Mouse (Mus musculus) adrenal gland, adult (tissue): Measurements from ENCODE around the gene Steap3.

Experiments used
- DNase-seq, 2 experiments: peaks; one replicate each; pipeline ENCODE4 v3.0.0; 2022 to 2023; ENCODE audit warnings: low spot score in 1 of 2; ENCODE audit not compliant: inconsistent age in 2 of 2

Gene Steap3

DNA sequence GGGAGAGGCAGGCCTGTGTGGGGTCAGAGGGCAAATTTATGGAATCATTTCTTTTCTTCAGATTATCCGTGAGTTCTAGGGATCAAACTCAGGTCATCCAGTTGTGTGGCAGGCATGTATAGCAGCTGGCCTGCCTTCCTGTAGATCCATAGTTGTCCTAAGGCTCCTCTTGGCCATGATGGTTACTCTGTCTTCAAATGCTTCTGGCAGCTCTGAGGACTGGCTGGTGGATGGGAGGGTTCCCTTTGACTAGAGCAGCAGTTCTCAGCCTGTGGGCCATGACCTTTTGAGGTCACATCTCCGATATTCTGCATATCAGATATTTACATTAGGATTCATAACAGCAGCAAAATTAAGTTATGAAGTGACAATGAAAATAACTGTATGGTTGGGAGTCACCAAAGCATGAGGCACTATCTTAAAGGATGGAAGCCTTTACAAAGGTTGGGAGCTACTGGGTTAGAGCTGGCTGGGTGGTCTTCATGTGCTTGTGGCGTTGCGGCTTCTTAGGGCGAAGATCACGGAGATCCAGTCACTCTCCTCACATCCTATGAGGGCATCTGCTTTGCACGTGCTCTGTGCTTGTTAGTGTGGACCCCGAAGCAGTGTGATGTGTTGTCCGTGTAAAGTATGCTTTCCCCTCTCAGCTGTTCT is 113.9 kb downstream of the Steap3 start:
- no peak for DNase-seq

DNA sequence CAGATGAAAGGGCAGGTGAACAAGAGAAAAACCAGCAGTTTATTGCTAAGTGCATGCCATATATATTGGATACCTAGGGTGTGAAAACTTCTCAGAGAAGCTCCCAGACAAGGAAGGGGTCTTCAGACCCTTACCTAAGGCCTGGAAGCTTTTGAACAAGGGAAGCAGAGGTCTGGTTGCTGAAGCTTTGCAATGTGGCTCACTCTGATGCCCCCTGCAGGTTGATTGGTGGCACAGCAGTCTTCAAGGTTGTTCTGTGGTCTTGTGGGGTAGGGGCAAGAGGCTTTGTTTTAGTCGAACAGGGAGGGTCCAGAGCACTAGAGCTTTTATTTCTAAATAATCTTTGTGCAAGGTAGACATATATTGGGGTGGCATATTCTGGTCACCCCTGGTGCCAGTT is 117.2 kb downstream of the Steap3 start:
- DNase-seq: peak in 1 of 2 experiments; percentile 68

DNA sequence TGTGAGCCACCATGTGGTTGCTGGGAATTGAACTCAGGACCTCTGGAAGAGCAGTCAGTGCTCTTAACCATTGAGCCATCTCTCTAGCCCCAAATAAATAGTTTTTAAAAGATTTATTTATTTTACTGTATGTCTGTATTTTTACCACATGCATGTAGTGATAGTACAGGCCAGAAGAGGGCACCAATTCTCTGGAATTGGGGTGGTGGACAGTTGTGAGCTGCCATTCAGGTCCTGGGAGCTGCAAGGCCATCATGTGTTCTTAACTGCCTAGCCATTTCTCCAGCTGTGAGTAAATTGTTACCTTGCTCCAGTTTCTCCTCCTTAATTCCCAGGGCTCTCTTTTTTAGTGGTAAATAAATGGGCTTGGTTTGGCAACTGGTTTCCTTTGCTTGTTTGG is 118.3 kb downstream of the Steap3 start:
- peak; percentile 47 to 84 for DNase-seq

DNA sequence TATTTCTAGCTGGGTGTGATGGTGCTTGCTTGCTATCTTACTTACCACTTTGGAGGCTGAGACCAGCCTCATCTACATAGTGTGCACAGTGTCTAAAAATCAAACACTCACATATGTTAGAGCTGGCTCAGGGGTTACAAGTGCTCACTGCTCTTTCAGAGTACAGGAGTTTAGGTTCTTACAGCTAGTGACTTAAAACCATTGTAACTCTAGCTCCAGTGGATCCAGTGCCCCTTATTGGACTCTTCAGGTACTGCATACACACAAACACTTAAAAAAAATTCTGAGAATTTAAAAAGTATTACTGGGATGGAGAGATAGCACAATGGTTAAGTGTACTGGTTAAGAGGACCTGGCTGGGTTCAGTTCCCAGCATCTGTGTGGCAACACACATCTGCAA is 125.5 kb downstream of the Steap3 start:
- DNase-seq: peak in 1 of 2 experiments; percentile 61

DNA sequence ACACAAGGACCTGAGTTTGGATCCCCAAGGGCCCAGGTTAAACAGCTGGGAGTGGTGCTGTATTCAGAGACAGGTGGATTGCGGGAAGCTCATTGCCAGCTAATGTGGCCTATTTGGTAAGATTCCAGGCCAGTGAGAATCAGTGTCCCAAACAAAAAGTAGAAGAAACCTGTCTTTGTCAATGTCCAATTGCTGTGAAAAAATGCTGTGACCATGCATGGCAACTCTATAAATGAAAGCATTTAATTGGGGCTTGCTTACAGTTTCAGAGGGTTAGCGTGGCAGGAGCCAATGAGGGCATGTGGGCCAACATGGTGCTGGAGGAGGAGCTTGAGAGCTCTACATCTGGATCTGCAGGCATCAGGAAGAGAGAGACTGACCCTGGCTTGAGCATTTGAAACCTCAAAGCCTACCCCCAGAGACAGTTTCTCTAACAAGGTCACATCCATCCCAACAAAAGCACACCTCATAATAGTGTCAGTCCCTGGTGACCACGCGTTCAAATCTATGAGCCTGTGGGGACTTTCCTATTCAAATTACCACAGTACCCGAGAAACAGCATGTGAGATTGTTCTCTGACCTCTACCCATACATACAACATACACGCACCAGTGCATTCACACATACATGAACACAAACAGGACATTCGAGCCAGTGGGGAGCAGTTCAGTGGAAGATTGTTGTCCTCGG is 126.8 kb downstream of the Steap3 start:
- no peak for DNase-seq

DNA sequence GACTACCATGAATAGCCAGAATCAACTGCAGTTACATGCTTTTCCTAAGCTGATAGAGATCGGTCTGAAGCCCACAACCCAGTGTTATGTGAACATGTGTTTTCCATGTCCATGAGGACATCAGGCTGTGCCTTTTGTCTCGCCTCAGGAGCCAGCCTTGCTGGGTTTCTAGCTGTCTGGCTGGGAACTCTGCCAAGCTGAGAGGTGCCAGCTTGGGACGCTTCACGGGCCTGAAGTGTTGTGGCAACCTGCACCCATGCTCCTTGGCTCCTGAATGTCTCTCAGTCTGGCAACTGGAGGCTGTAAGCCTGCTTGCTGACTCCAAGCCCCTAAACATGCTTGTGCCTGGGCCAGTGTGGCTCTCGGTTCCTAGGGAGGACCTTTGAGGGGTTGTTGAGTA is 130.0 kb downstream of the Steap3 start:
- DNase-seq: no peak
